Mouse (Mus musculus): Measurements from ENCODE around the gene Pkp2. TPM values are rescaled to one million over a fixed set of nuclear protein-coding genes. Genes with fewer than 3 reads are reported as not detected.

The Pkp2 gene
- polyA plus RNA-seq, 1 experiment from 2014 or later, result 0.75 TPM

DNA sequence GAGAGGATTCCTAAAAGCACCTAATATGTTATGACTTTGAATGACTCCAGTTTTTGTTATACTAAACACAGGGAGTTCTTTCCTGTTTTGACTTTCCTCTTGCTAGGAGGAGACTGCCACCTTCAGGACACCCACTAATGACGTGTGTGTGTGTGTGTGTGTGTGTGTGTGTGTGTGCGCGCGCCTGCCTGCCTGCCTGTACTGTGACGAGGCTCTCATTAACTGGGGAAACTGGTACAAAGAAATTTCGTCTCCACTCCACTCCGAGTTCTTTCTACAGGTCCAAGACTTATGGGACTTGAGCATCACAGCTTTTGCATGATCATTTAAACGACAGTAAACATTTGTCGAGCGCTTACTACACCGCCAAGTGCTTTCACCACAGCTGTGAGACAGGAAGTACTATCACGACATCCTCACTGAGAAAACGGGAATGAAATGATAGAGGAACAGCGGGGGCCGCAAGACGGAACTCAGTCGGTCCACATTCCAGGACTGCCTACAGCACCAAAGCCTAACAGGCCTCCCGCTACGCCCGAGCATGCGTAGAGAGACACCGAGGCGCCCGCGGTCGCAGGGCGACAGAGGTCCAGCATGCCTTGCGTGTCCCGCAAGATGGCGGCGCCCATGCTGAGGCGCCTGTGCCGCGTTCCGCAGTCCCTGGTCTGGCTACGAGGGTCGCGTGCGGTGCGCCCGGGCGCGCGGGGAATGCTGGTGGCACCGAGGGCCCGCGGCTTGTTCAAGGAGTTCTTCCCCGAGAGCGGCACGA lies 89.4 kb downstream of the Pkp2 start, which contains the start of gene Yars2:
Yars2 (plus strand) TSS at position 597 of the 769 bp plus-strand sequence.
- Histone ChIP-seq H3K27ac (ENCODE audit: low read length) (peak within 1 kb of the TSS; percentile 95), H3K4me3 (replicated peaks; ENCODE audit: low read length) (peak within 1 kb of the TSS; percentile 61), H3K9ac (replicated peaks; ENCODE audit: low read depth, low read length) (peak within 1 kb of the TSS; percentile 62), H3K4me2 (ENCODE audit: low read length) (peak within 1 kb of the TSS; percentile 84), H3K27me3 (replicated peaks; ENCODE audit: control insufficient read depth, insufficient read depth, low read length) (no peaks in the 10 kb centered on the region), H3K36me3 (ENCODE audit: control insufficient read depth, insufficient read depth) (peaks cover 8% of the 10 kb centered on the region), H3K9me3 (ENCODE audit: control insufficient read depth, low read length) (no peaks in the 10 kb centered on the region), H3K4me1 (replicated peaks; ENCODE audit: control insufficient read depth, insufficient read depth, low read length) (peaks cover 16% of the 10 kb centered on the region)
- under 1% methylated on average over 50 of the region's 50 CpGs for WGBS
- ATAC-seq, result peak; percentile 99

DNA sequence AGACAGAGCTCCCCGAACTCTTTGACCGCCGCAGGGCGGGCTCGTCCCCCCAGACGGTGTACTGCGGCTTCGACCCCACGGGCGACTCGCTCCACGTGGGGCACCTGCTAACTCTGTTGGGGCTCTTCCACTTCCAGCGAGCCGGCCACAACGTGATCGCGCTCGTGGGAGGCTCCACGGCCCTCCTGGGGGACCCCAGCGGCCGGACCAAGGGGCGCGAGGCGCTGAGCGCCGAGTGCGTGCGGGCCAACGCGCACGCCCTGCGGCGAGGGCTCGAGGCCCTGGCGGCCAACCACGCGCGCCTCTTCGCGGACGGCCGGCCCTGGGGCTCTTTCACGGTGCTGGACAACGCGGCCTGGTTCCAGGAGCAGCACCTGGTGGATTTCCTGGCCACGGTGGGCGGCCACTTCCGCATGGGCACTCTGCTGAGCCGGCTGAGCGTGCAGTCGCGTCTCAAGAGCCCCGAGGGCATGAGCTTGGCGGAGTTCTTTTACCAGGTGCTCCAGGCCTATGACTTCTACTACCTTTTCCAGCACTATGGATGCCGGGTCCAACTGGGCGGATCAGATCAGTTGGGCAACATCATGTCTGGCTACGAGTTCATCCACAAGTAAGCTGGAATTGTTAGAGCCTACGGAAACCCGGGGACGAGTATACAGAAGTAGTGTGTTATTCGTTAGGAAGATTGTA lies 90.2 kb downstream of the Pkp2 start:
- H3K9ac ChIP-seq (replicated peaks; ENCODE audit: low read depth, low read length), result peak overlapping the region; percentile 62
- under 1% methylated on average over 61 of the region's 61 CpGs for WGBS
- H3K4me3 ChIP-seq (replicated peaks; ENCODE audit: low read length), result peak overlapping the region; percentile 61
- peaks cover 14% of the 10 kb centered on the region for H3K36me3 ChIP-seq (ENCODE audit: control insufficient read depth, insufficient read depth)
- H3K4me2 ChIP-seq (ENCODE audit: low read length), result peak overlapping the region; percentile 84
- H3K27ac ChIP-seq (ENCODE audit: low read length), result peak overlapping the region; percentile 95
- H3K27me3 ChIP-seq (replicated peaks; ENCODE audit: control insufficient read depth, insufficient read depth, low read length), result no peaks in the 10 kb centered on the region
- H3K4me1 ChIP-seq (replicated peaks; ENCODE audit: control insufficient read depth, insufficient read depth, low read length), result peaks cover 16% of the 10 kb centered on the region
- H3K9me3 ChIP-seq (ENCODE audit: control insufficient read depth, low read length), result no peaks in the 10 kb centered on the region
- peak; percentile 63 for ATAC-seq

DNA sequence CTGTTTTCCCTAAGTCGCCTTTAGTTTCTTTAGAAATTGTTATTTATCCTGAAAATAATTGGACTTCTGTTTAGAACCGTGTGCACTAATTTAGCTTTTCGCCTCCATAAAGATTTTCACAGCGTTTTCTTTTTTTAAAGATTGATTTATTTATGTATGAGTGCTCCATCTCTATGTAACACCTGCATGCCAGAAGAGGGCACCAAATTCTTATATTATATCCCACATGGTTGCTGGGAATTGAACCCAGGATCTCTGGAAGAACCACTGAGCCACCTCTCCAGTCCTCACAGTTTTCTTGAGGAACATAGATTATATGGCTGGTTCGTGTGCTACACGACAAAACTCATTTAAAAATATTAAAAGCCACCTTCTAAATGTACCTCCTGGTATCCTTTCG lies 90.8 kb downstream of the Pkp2 start:
- no peak overlapping the region; the same call in 1 of the 2 replicates for H3K9ac ChIP-seq (replicated peaks; ENCODE audit: low read depth, low read length)
- no peak for ATAC-seq
- peak overlapping the region; percentile 84 for H3K4me2 ChIP-seq (ENCODE audit: low read length)
- peaks cover 14% of the 10 kb centered on the region for H3K36me3 ChIP-seq (ENCODE audit: control insufficient read depth, insufficient read depth)
- peaks cover 16% of the 10 kb centered on the region for H3K4me1 ChIP-seq (replicated peaks; ENCODE audit: control insufficient read depth, insufficient read depth, low read length)
- 19% methylated on average over 7 of the region's 7 CpGs for WGBS
- H3K27me3 ChIP-seq (replicated peaks; ENCODE audit: control insufficient read depth, insufficient read depth, low read length), result no peaks in the 10 kb centered on the region
- peak overlapping the region; percentile 61 for H3K4me3 ChIP-seq (replicated peaks; ENCODE audit: low read length)
- no peaks in the 10 kb centered on the region for H3K9me3 ChIP-seq (ENCODE audit: control insufficient read depth, low read length)
- H3K27ac ChIP-seq (ENCODE audit: low read length), result no peak overlapping the region

DNA sequence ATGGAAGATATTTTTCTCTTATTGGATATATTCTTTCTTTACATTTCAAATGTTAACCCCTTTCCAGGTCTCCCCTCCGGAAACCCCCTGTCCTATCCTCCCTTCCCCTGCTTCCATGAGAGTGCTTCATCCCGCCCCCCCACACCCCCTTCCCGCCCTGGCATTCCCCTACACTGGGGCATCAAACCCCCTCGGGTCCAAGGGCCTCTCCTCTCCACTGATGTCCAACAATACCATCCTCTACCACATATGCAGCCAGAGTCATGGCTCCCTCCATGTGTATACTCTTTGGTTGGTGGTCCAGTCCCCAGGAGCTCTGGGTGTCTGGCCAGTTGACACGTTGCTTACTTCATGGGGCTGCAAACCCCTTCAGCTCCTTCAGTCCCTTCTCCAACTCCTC lies 98.2 kb downstream of the Pkp2 start:
- whole genome bisulfite sequencing, result 84% methylated on average over 5 of the region's 5 CpGs
- peaks cover 20% of the 10 kb centered on the region for H3K36me3 ChIP-seq (ENCODE audit: control insufficient read depth, insufficient read depth)
- ATAC-seq, result no peak; the same call in 1 of the 2 replicates

More for the DNA sequence above, 98.2 kb downstream of the Pkp2 start:
- Histone ChIP-seq H3K9ac (replicated peaks; ENCODE audit: low read depth, low read length) (no peak overlapping the region), H3K27ac (ENCODE audit: low read length) (no peak overlapping the region), H3K4me2 (ENCODE audit: low read length) (no peak overlapping the region), H3K4me3 (replicated peaks; ENCODE audit: low read length) (no peak overlapping the region), H3K9me3 (ENCODE audit: control insufficient read depth, low read length) (no peaks in the 10 kb centered on the region), H3K27me3 (replicated peaks; ENCODE audit: control insufficient read depth, insufficient read depth, low read length) (no peaks in the 10 kb centered on the region), H3K4me1 (replicated peaks; ENCODE audit: control insufficient read depth, insufficient read depth, low read length) (no peaks in the 10 kb centered on the region)

Other genes starting within 250 kb of the Pkp2 start
- 26.2 and 27.1 TPM in 2 replicates for gene Yars2, start 89.6 kb downstream of the Pkp2 start, polyA plus RNA-seq (2015; fragmentation: Nextera tagmentation; extraction: Ambion mirVana)
- 101 and 102 TPM in 2 replicates for gene Dnm1l, start 145.6 kb downstream of the Pkp2 start, polyA plus RNA-seq (2015; fragmentation: Nextera tagmentation; extraction: Ambion mirVana)

All from forebrain, embryonic 16.5 days (tissue).